Mouse (Mus musculus): ENCODE results near the gene Ap3b2. TPM values are rescaled to one million over a fixed set of nuclear protein-coding genes. Genes with fewer than 3 reads are reported as not detected.
"Not testable (repeated sequence)": the region's sequence is repeated elsewhere in the genome, so short reads cannot be mapped to it uniquely, and the experiment has no call there.

The Ap3b2 gene
- polyA plus RNA-seq, 1 experiment from 2014 or later: 0.08 TPM

- Histone ChIP-seq H3K27ac (no peak overlapping the region), H3K4me3 (no peak overlapping the region), H3K27me3 (ENCODE audit: low read depth, poor library complexity, severe bottlenecking) (peaks cover 6% of the 10 kb centered on the region; the same call in 1 of the 2 replicates), H3K36me3 (no peaks in the 10 kb centered on the region), H3K9me3 (replicated peaks) (no peaks in the 10 kb centered on the region), H3K4me1 (0 out of 2 replicates have a peak, but pooled peaks cover 8% of the 10 kb centered on the region)
- 62% methylated on average over 13 of the region's 13 CpGs for WGBS
- no peak for DNase-seq (ENCODE audit: low spot score)
These were observed 21.3 kb upstream of the Ap3b2 start for GRCm38 (mm10) chr7:81514906-81515590.

DNA sequence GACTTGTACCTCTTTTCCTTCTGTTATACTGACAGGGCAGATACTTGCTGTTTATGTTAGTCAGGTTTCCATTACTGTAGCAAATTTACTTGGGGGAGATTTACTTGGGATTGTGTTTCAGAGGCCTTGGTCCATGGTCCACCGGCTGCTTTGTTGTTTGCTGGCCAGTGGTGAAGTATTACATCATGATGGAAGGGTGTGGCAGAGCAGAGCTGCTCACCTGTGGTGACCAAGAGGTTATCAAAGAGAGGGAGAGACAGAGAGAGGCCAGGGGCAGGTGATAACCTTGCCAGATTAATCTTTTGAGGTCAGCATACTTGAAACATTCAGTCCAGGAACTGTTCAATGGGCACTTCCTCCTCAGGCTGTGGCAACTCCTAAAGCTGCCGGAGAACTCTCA, 7.3 kb upstream of the Ap3b2 start:
- Histone ChIP-seq H3K27me3 (ENCODE audit: low read depth, poor library complexity, severe bottlenecking) (0 out of 2 replicates have a peak, but pooled peaks cover 4% of the 10 kb centered on the region), H3K27ac (no peak overlapping the region), H3K4me1 (no peaks in the 10 kb centered on the region), H3K9me3 (replicated peaks) (no peaks in the 10 kb centered on the region), H3K4me3 (no peak overlapping the region), H3K36me3 (no peaks in the 10 kb centered on the region)
- WGBS: 83% methylated on average over 2 of the region's 2 CpGs
- no peak for DNase-seq (ENCODE audit: low spot score)

- Histone ChIP-seq H3K27ac (no peak within 1 kb of the TSS), H3K4me3 (no peak within 1 kb of the TSS), H3K4me1 (peaks cover 8% of the 10 kb centered on the region), H3K27me3 (ENCODE audit: low read depth, poor library complexity, severe bottlenecking) (peaks cover 32% of the 10 kb centered on the region), H3K36me3 (no peaks in the 10 kb centered on the region), H3K9me3 (replicated peaks) (no peaks in the 10 kb centered on the region)
- 72% methylated on average over 7 of the region's 7 CpGs for WGBS
- no peak for DNase-seq (ENCODE audit: low spot score)
These were observed 4.5 kb upstream of the Ap3b2 start, which contains the start of gene BC048679 for GRCm38 (mm10) chr7:81498181-81498580. Gene BC048679, minus strand, starts transcription at chr7:81498281.

DNA sequence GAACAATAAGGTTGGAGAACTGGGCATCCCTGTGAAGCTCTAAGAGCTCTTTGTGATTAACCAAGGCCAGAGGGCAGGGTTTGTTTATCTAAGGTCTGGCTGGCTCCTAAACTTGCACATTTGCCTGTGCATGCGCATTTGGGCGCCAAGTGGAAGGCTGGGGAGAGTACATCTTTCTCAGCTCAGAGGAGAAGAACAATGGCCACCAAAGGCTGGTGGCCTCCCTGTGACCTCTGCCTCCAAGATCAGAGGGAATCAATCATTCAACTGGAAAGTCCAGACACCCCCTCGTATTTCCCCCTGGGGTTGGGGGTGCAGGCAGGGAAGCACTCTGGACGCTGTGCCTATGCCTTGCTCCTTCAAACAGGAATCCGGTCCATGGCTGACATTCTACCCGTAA, 3.4 kb upstream of the Ap3b2 start:
- DNase-seq (ENCODE audit: low spot score): no peak
- peaks cover 11% of the 10 kb centered on the region for H3K4me1 ChIP-seq
- 41% methylated on average over 6 of the region's 6 CpGs for WGBS
- H3K4me3 ChIP-seq: no peak overlapping the region
- H3K9me3 ChIP-seq (replicated peaks): no peaks in the 10 kb centered on the region
- no peak overlapping the region for H3K27ac ChIP-seq
- no peaks in the 10 kb centered on the region for H3K36me3 ChIP-seq
- H3K27me3 ChIP-seq (ENCODE audit: low read depth, poor library complexity, severe bottlenecking): peaks cover 43% of the 10 kb centered on the region

DNA sequence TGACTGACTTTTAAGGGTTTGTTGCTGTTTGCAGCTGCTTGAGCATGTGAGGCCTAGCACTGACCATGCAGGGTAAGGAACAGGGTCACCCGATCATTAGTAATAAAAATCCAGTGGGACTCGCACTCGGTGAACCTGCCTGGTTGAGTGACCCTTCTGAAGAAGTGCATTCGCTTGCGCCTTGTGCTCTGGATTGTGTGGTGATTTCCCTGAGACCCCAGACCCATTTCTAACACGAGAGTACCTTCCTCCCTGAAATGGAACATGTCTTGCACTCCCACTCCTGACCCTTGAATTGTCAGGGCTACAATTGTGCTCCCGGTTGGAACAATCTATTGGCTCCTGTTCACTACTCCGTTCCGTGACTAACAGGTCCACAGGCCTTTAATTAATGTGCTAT, 1.1 kb downstream of the Ap3b2 start:
- whole genome bisulfite sequencing: 52% methylated on average over 9 of the region's 9 CpGs
- Histone ChIP-seq H3K27me3 (ENCODE audit: low read depth, poor library complexity, severe bottlenecking) (peaks cover 50% of the 10 kb centered on the region), H3K27ac (no peak overlapping the region), H3K4me3 (no peak overlapping the region), H3K36me3 (no peaks in the 10 kb centered on the region), H3K4me1 (peaks cover 20% of the 10 kb centered on the region), H3K9me3 (replicated peaks) (no peaks in the 10 kb centered on the region)
- DNase-seq (ENCODE audit: low spot score): no peak

DNA sequence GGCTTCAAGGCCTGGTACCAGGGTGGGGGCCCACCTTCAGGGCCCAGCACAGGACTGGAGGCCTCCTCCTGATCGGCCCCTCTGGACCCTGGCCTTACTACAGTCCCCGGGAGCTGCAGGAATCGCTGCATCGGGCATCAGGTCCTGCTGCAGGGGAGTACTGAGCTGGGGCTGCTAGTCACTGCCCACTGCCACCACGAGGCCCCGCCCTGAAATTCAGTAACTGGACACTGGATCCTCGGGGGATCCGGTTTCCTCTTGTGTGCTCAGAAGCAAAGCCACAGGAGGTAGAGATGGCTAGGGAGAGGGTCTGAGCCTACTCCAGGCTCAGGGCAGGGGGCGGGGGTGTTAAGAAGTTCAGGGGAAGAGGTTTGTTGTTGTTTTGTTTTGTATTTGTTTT, 4.1 kb downstream of the Ap3b2 start:
- DNase-seq (ENCODE audit: low spot score): peak; percentile 40
- Histone ChIP-seq H3K4me3 (no peak overlapping the region), H3K36me3 (no peaks in the 10 kb centered on the region), H3K9me3 (replicated peaks) (no peaks in the 10 kb centered on the region), H3K27me3 (ENCODE audit: low read depth, poor library complexity, severe bottlenecking) (peaks cover 32% of the 10 kb centered on the region), H3K27ac (no peak overlapping the region), H3K4me1 (peaks cover 20% of the 10 kb centered on the region)
- 10% methylated on average over 9 of the region's 9 CpGs for WGBS

- no peaks in the 10 kb centered on the region for H3K9me3 ChIP-seq (replicated peaks)
- peaks cover 27% of the 10 kb centered on the region for H3K27me3 ChIP-seq (ENCODE audit: low read depth, poor library complexity, severe bottlenecking)
- peaks cover 25% of the 10 kb centered on the region for H3K4me1 ChIP-seq
- H3K27ac ChIP-seq: no peak overlapping the region
- no peak for DNase-seq (ENCODE audit: low spot score)
- no peak overlapping the region for H3K4me3 ChIP-seq
- no peaks in the 10 kb centered on the region for H3K36me3 ChIP-seq
- WGBS: 20% methylated on average over 8 of the region's 8 CpGs
These were observed 12.9 kb downstream of the Ap3b2 start for GRCm38 (mm10) chr7:81480800-81481199.

DNA sequence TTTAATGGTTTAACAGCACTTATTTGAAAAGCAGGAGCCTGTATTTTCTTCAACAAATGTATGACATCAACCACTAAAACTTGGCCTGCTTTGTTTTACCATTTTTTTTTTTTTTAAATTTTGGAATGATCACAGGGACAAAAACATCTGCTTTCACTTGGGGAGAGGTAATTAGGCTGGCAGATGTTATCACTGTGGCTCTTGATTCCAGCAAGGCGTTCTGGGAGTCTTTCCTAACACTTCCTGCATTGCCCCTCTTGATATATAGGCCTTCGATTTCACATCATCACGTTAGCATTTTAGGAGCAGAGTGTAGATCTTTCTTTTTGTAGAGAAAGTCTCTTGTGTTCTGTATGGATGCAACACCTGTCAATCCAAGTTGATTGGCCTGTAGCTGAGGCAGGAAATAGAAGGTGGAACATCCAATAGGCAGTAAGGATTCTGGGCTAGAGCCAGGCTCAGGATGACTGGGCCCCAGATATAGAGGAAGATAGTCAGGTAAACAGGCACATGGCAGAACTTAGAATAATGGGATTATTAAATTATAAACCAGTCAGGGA, 14.1 kb downstream of the Ap3b2 start:
- H3K4me1 ChIP-seq: peaks cover 25% of the 10 kb centered on the region
- no peaks in the 10 kb centered on the region for H3K9me3 ChIP-seq (replicated peaks)
- H3K4me3 ChIP-seq: no peak overlapping the region
- H3K27me3 ChIP-seq (ENCODE audit: low read depth, poor library complexity, severe bottlenecking): peaks cover 37% of the 10 kb centered on the region
- 18% methylated on average over 3 of the region's 3 CpGs for WGBS
- H3K27ac ChIP-seq: no peak overlapping the region
- DNase-seq (ENCODE audit: low spot score): no peak
- H3K36me3 ChIP-seq: no peaks in the 10 kb centered on the region

DNA sequence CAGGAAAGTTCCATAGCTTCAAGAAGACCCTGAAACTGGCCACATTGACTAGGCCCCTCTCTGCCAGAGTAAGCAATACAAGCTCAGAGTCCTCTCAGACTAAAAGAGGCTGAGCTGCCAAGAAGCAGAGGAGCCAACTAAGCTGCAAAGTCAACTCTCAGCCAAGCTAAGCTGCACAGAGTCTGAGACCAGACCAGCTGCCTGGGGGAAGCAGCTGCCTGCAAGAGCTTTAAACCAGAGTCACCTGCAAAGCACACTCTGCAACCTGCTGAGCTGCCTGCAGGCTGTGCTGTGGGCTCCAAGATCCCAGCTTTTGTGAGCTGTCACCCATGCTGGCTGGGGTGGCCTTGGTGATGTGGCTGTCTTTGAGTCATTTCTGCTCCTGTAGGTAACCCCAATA, 15.5 kb downstream of the Ap3b2 start:
- not testable (repeated sequence) for DNase-seq (ENCODE audit: low spot score); H3K9me3 ChIP-seq (replicated peaks); H3K27ac ChIP-seq; H3K36me3 ChIP-seq; H3K4me3 ChIP-seq
- peaks cover 37% of the 10 kb centered on the region for H3K27me3 ChIP-seq (ENCODE audit: low read depth, poor library complexity, severe bottlenecking)
- peaks cover 25% of the 10 kb centered on the region for H3K4me1 ChIP-seq

DNA sequence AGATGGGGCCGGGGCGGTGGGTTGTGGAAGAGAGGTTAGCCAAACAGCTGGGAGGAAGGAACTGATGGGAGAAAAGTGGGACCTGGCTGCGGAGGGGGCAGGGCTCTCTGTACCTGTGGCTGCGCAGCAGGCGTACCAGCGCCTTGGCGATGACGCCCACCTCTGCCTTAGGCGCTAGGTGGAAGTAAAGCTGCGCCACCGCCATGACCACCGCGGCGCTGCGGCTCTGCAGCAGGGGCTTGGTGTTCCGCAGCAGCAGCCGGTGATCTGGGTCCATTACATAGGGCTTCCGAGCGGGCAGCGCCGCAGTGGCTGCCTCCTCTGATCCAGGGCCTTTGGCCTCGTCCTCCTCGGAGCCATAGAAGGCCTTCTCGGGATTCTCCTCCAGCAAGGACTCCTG, 16.9 kb downstream of the Ap3b2 start:
- Histone ChIP-seq H3K4me1 (peaks cover 25% of the 10 kb centered on the region), H3K36me3 (no peaks in the 10 kb centered on the region), H3K4me3 (peak overlapping the region; percentile 35), H3K27ac (no peak overlapping the region), H3K27me3 (ENCODE audit: low read depth, poor library complexity, severe bottlenecking) (peaks cover 37% of the 10 kb centered on the region), H3K9me3 (replicated peaks) (no peaks in the 10 kb centered on the region)
- 4% methylated on average over 24 of the region's 24 CpGs for WGBS
- peak; percentile 53 for DNase-seq (ENCODE audit: low spot score)

DNA sequence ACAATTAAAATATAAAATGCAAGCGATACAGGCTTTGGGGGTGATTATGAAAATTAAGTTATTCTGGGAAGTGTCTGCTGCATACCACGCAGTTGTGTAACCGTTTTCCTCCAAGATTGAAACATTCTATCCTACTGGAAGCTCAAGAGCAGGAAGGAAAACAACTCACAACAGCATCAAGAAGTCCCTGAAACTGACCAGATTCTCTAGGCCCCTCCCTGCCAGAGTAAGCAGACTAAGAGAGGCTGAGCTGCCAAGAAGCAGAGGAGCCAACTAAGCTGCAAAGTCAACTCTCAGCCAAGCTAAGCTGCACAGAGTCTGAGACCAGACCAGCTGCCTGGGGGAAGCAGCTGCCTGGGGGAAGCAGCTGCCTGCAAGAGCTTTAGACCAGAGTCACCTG, 18.5 kb downstream of the Ap3b2 start:
- Histone ChIP-seq H3K36me3 (no peaks in the 10 kb centered on the region), H3K4me3 (no peak overlapping the region), H3K9me3 (replicated peaks) (no peaks in the 10 kb centered on the region), H3K4me1 (peaks cover 19% of the 10 kb centered on the region), H3K27me3 (ENCODE audit: low read depth, poor library complexity, severe bottlenecking) (peaks cover 37% of the 10 kb centered on the region), H3K27ac (no peak overlapping the region)
- 76% methylated on average over 3 of the region's 3 CpGs for WGBS
- DNase-seq (ENCODE audit: low spot score): no peak

DNA sequence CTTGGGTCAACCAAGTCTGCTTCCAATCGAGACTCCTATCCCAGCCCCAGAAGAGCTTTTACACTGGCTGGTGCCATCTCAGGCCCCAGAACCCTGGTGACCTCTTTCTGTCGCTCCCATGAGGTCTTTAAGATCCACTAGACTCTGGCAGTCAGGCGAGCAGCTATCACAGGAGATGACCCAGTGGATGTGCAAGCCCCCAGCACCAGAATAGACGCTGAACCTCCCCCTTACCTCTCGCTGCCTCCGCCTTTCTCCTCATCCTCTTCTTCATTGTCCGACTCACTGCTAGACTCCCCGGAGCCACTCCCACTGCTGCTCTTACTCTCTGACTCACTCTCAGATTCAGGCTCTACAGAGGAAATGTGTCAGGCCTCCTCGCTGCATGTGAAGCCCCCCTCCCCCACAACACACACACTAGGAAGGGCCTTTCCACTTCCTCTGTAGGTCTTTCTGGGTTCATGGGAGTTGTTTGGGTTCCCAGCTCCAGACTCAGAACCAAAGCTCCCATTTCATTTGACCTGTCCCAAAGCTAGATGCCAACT, 28.7 kb downstream of the Ap3b2 start:
- no peak overlapping the region for H3K27ac ChIP-seq
- no peaks in the 10 kb centered on the region for H3K4me1 ChIP-seq
- DNase-seq (ENCODE audit: low spot score): peak; percentile 8
- no peak overlapping the region for H3K4me3 ChIP-seq
- WGBS: 81% methylated on average over 9 of the region's 9 CpGs
- H3K9me3 ChIP-seq (replicated peaks): no peaks in the 10 kb centered on the region
- H3K27me3 ChIP-seq (ENCODE audit: low read depth, poor library complexity, severe bottlenecking): peaks cover 12% of the 10 kb centered on the region; the same call in 1 of the 2 replicates
- no peaks in the 10 kb centered on the region for H3K36me3 ChIP-seq

GRCm38 (mm10) chr7:81464116-81464515, 29.6 kb downstream of the Ap3b2 start:
- no peaks in the 10 kb centered on the region for H3K36me3 ChIP-seq
- no peak overlapping the region for H3K4me3 ChIP-seq
- no peaks in the 10 kb centered on the region for H3K9me3 ChIP-seq (replicated peaks)
- peaks cover 17% of the 10 kb centered on the region; the same call in 1 of the 2 replicates for H3K27me3 ChIP-seq (ENCODE audit: low read depth, poor library complexity, severe bottlenecking)
- 2% methylated on average over 4 of the region's 4 CpGs for WGBS
- no peaks in the 10 kb centered on the region for H3K4me1 ChIP-seq
- H3K27ac ChIP-seq: no peak overlapping the region
- peak; percentile 78 for DNase-seq (ENCODE audit: low spot score)

Data from limb, embryonic 10.5 days (tissue).